Mouse (Mus musculus) neural tube, embryonic 15.5 days (tissue): ENCODE results near the gene Ssna1. TPM values are rescaled to one million over a fixed set of nuclear protein-coding genes. Genes with fewer than 3 reads are reported as not detected.
"Not testable (repeated sequence)": the region's sequence is repeated elsewhere in the genome, so short reads cannot be mapped to it uniquely, and the experiment has no call there.

ENCODE experiments used
- ATAC-seq: fragments of 200-750 bp; cut with Nextera tagmentation; 2 replicates; pipeline ENCODE4 v1.8.0; 2017; ENCODE audit warnings: mild to moderate bottlenecking, moderate TSS enrichment, moderate library complexity; ENCODE audit not compliant: low FRiP score
- H3K27ac ChIP-seq: fragments of 300-500 bp; sonication (generic); replicated peaks from 2 replicates; pipeline ENCODE4 v1.5.1; 2015; ENCODE audit warnings: mild to moderate bottlenecking, inconsistent platforms
- H3K27me3 ChIP-seq: fragments of 300-500 bp; sonication (generic); replicated peaks from 2 replicates; pipeline ENCODE4 v1.6.1; 2015; ENCODE audit warnings: inconsistent platforms
- H3K36me3 ChIP-seq: fragments of 300-500 bp; sonication (generic); 2 replicates; pipeline ENCODE4 v1.6.1; 2015; ENCODE audit warnings: inconsistent platforms
- H3K4me1 ChIP-seq: fragments of 300-500 bp; sonication (generic); 2 replicates; pipeline ENCODE4 v1.6.1; 2015; ENCODE audit warnings: inconsistent platforms
- H3K4me2 ChIP-seq: fragments of 300-500 bp; sonication (generic); 2 replicates; pipeline ENCODE4 v1.6.1; 2015; ENCODE audit warnings: inconsistent platforms, mild to moderate bottlenecking, moderate library complexity
- H3K4me3 ChIP-seq: fragments of 300-500 bp; sonication (generic); replicated peaks from 2 replicates; pipeline ENCODE4 v1.5.1; 2015; ENCODE audit warnings: mild to moderate bottlenecking, inconsistent platforms
- H3K9ac ChIP-seq: fragments of 300-500 bp; sonication (generic); replicated peaks from 2 replicates; pipeline ENCODE4 v1.6.1; 2015; ENCODE audit warnings: mild to moderate bottlenecking, inconsistent platforms
- H3K9me3 ChIP-seq: fragments of 300-500 bp; sonication (generic); replicated peaks from 2 replicates; pipeline ENCODE4 v1.6.1; 2016; ENCODE audit warnings: inconsistent platforms
- WGBS: fragments of 180-500 bp; shearing (Covaris S2); methylation state at CpG from one replicate; pipeline ENCODE4 v1.1.7; 2015; ENCODE audit warnings: mixed read lengths; 5-methylcytosine and 5-hydroxymethylcytosine counted together
- polyA plus RNA-seq: library from polyadenylated mRNA; unstranded; fragments of >200 nt; fragmentation: Nextera tagmentation; extraction: Ambion mirVana; gene quantifications from 2 replicates; pipeline ENCODE4 v1.2.1, GENCODE M21; 2015

Gene Ssna1
- polyA plus RNA-seq, 1 experiment from 2014 or later = 177 TPM

DNA sequence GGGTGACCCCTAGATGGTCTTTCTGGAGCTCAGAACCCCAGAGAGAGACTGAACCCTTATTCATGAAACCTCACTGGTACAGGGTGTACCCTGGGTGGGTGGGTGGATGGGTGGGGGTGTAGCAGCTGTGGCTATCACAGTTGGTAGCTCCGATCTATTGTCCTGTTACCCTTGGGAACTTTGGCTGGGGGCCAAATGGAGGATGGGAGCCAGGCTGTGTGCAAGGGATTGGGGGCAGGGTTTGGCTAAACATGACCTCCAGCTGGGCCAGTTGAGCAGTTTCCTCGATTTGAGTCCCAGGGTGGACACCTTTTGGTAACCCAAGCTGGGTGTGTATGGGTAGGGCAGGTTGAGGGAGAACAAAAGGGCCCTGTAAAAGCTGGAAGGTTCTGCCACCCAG, 5.5 kb downstream of the Ssna1 start:
- Histone ChIP-seq H3K27me3 (no peaks in the 10 kb centered on the region), H3K9ac (peak overlapping the region; percentile 41), H3K4me1 (peaks cover 72% of the 10 kb centered on the region), H3K36me3 (peaks cover 21% of the 10 kb centered on the region), H3K4me2 (peak overlapping the region; percentile 100), H3K9me3 (no peaks in the 10 kb centered on the region), H3K4me3 (0 out of 2 replicates have a peak overlapping the region, but pooled peaks have one; percentile 17), H3K27ac (peak overlapping the region; percentile 67)
- ATAC-seq = no peak
- WGBS = 33% methylated on average over 2 of the region's 2 CpGs

DNA sequence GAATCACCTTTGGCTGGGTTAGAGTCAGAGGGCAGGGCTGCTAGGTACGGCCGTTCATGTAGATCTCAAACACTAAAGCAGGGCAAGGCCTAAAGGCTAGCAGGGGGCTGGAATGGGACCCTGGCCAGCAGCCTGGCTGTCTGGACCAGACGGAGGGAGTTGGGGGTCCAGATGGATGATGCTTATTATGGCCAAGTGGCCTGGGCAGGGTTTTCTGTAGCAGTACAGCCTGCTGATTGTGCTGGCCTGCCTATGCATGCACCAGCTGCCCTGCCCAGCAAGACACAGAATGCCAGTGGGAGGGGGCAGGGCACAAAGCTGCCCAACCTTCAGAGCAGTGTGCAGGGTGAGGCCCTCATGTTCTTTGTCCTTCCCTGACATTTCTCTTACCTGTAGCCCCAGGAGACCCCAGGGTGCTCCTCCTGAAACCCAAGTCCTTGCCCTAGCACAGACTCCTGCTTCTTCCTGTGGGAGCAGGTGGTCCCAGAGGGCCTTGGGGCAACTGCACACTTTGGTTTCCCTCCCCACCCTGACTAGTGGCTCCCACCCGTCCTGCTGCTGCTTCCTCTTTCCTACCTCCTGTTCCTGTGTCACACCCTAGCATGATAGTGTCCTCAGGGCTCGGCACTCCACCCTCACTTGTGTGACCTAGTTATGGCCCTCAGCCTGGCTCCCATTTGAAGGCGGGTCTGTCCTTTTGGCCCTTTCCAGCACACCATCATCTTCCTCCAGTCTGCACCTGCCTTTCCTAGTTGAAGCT, 6.2 kb downstream of the Ssna1 start:
- H3K27me3 ChIP-seq = no peaks in the 10 kb centered on the region
- H3K4me2 ChIP-seq = peak overlapping the region; percentile 100
- no peaks in the 10 kb centered on the region for H3K9me3 ChIP-seq
- peaks cover 21% of the 10 kb centered on the region for H3K36me3 ChIP-seq
- peak overlapping the region; percentile 67 for H3K27ac ChIP-seq
- H3K9ac ChIP-seq = peak overlapping the region; percentile 41
- ATAC-seq = no peak
- peak overlapping the region; percentile 17 for H3K4me3 ChIP-seq
- H3K4me1 ChIP-seq = peaks cover 68% of the 10 kb centered on the region
- WGBS = 51% methylated on average over 6 of the region's 6 CpGs

DNA sequence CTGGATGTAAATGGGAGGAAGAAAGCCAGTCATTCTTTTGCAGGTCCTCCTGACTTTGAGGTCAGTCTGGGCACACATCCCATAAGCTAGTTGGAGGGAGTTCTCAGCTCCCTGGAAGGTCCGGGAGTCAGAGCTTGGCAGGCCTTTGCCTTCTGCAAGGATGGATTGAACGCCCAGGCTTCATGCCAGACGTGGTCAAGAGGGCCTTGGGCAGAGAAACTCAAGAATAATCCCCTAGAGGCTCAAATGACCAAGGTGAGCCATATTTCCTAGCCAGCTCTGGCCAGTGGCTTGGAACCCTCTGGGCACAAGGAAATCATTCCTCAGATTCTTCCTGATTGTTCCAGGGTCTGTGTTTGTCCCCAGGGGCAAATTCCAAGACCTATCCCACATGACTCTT, 7.4 kb downstream of the Ssna1 start:
- Histone ChIP-seq H3K36me3 (peaks cover 16% of the 10 kb centered on the region), H3K9ac (peak overlapping the region; percentile 41; the same call in 1 of the 2 replicates), H3K4me2 (peak overlapping the region; percentile 100), H3K27me3 (no peaks in the 10 kb centered on the region), H3K27ac (no peak overlapping the region), H3K4me3 (peak overlapping the region; percentile 85), H3K9me3 (no peaks in the 10 kb centered on the region), H3K4me1 (peaks cover 61% of the 10 kb centered on the region)
- no peak for ATAC-seq
- 64% methylated on average over 3 of the region's 3 CpGs for WGBS

DNA sequence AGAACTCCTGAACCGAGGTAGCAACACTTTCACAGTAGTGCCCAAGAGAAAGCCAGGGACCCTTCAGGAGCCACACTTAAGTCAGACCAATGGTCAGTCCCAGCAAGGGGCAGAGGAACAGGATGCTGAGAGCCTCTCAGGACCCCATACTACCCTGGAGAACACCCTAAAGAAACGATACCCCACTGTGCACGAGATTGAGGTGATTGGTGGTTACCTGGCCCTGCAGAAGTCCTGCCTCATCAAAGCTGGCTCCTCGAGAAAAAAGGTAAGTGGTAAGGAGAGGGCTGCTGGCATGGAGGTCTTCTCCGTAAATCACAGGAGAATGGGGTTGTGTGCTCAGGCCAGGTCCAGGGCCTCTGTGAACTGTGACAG, 8.0 kb downstream of the Ssna1 start:
- Histone ChIP-seq H3K9me3 (no peaks in the 10 kb centered on the region), H3K4me2 (peak overlapping the region; percentile 100), H3K4me3 (peak overlapping the region; percentile 85), H3K9ac (peak overlapping the region; percentile 78; the same call in 1 of the 2 replicates), H3K4me1 (peaks cover 61% of the 10 kb centered on the region), H3K27me3 (no peaks in the 10 kb centered on the region), H3K27ac (no peak overlapping the region), H3K36me3 (peaks cover 10% of the 10 kb centered on the region)
- 73% methylated on average over 5 of the region's 5 CpGs for WGBS
- ATAC-seq = no peak

DNA sequence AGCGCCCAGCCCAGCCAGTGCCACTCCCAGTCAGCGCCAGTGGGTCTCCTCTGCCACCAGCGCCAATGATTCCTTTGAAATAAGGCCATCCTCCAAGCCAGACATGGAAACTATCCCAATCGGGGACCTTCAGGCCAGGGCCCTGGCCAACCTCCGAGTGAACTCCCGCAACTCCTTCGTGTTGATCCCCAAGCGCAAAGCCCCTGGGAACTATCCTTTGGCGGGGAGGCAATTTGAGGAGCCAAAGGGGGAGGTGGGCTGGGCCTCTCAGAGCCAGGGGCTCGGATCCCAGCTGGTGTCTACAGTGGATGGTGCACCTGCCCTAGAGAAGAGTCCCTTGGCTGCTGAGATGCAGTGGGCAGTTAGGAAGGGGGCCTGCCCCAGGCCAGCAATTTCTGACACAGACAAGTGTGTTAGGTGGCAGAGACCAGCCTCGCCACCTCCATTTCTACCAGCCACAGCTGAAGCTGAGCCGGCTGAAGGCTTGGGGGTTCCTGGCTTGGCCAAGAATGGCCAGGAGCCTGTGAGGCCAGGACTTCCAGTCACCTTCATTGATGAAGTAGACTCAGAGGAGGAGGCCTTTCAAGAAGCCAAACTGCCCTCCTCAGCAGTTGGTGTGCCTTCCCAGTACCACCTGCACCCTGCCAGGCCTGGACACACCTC, 8.5 kb downstream of the Ssna1 start:
- H3K4me3 ChIP-seq = peak overlapping the region; percentile 85
- 0 out of 2 replicates have a peak, but pooled peaks cover 5% of the 10 kb centered on the region for H3K36me3 ChIP-seq
- 12% methylated on average over 12 of the region's 12 CpGs for WGBS
- ATAC-seq = no peak
- no peaks in the 10 kb centered on the region for H3K9me3 ChIP-seq
- no peak overlapping the region for H3K27ac ChIP-seq
- H3K4me1 ChIP-seq = peaks cover 61% of the 10 kb centered on the region
- H3K9ac ChIP-seq = peak overlapping the region; percentile 78
- no peaks in the 10 kb centered on the region for H3K27me3 ChIP-seq
- H3K4me2 ChIP-seq = peak overlapping the region; percentile 100

DNA sequence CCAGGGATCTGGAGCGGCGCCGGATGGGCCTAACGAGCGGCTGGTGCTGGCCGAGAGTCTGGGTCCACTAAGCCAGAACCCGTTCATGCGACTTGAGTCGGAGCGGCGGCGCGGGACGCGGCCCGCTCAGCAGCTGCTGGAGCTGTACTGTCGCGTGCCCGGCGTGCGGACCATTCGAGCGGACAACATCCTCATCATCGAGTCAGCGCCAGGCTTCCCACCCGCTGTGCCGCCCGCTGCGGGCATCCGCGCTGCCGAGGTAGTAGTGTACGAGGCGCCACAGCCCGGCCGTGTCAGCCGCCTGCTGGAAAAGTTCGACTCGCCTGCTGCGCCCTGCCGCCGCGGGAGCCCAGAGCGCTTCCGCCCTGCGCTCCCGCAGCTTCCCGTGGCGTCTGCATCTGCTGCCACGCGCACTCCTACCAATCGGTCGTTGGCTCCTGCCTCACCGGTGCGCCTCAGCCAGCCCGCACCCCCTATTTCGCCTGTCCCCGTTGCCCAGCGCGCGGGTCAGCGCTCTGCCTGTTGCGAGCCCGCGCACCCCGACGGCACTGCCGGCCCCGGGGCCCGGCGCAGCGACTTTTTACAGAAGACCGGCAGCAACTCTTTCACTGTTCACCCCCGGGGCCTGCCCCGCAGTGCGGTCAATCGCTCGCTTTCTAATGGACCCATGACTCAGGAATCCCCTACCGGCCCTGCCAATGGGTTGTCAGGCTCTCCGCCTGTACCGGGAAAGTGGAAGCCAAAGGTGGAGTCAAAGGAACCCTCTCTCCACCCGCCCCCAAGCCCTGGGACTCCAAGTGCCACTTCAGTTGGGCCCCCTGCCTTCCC, 9.2 kb downstream of the Ssna1 start:
- Histone ChIP-seq H3K9me3 (no peaks in the 10 kb centered on the region), H3K4me2 (peak overlapping the region; percentile 100), H3K27ac (peak overlapping the region; percentile 79), H3K4me3 (peak overlapping the region; percentile 85), H3K4me1 (peaks cover 63% of the 10 kb centered on the region), H3K36me3 (0 out of 2 replicates have a peak, but pooled peaks cover 3% of the 10 kb centered on the region), H3K27me3 (no peaks in the 10 kb centered on the region), H3K9ac (peak overlapping the region; percentile 78)
- WGBS = under 1% methylated on average over 82 of the region's 82 CpGs
- peak; percentile 33 for ATAC-seq

DNA sequence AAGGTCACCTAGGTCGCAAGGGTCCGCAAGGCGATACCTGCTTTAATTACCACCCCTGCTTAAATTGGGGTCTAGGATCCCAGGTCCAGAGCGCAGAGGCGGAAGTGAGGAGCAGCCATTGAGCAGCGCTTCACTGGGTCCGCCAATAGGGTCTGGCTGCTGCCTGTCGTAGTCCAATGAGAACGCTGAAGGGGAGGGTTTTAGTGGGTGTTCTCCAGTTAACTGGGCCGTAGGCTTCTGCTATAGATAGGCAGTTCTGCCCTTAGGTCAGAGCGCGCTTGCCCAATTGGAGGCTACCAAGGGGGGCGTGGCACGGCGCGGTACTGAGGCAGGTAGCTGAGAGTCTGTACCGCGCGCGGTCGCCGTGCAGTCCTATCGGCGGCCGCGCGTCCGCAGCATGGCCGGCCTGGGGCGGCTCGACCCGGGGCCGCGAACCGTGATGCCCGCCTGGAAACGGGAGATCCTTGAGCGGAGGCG, 9.9 kb downstream of the Ssna1 start, which contains the start of gene Tprn:
Gene Tprn, plus strand, starts transcription at position 328 of the 477 bp plus-strand sequence.
- ATAC-seq = peak; percentile 99
- Histone ChIP-seq H3K4me1 (peaks cover 56% of the 10 kb centered on the region), H3K4me2 (peak within 1 kb of the TSS; percentile 100), H3K36me3 (no peaks in the 10 kb centered on the region), H3K9me3 (no peaks in the 10 kb centered on the region), H3K4me3 (peak within 1 kb of the TSS; percentile 85), H3K27me3 (no peaks in the 10 kb centered on the region), H3K9ac (peak within 1 kb of the TSS; percentile 78), H3K27ac (peak within 1 kb of the TSS; percentile 79)
- WGBS = under 1% methylated on average over 39 of the region's 39 CpGs

DNA sequence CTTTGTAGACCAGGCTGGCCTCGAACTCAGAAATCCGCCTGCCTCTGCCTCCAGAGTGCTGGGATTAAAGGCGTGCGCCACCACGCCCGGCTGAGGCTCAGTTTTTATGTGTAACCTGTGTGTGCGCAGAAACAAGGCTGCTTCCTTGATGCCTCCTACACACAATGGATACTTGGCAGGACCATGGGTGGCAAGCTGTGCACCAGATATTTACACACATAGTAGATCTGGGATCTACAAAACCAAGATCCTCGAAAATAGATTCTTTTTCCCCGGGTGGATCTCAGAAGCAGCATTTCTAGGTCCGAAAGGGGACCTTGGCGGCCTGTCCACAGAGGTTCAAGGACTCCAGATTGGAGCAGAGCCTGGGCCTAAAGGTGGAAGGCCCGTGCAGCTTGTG, 10.4 kb downstream of the Ssna1 start:
- Histone ChIP-seq H3K36me3 (no peaks in the 10 kb centered on the region), H3K9me3 (no peaks in the 10 kb centered on the region), H3K4me3 (peak overlapping the region; percentile 85), H3K27ac (peak overlapping the region; percentile 78), H3K4me1 (peaks cover 56% of the 10 kb centered on the region), H3K27me3 (no peaks in the 10 kb centered on the region), H3K4me2 (peak overlapping the region; percentile 100), H3K9ac (peak overlapping the region; percentile 45)
- WGBS = 47% methylated on average over 12 of the region's 12 CpGs
- ATAC-seq = peak; percentile 7; the same call in 1 of the 2 replicates

DNA sequence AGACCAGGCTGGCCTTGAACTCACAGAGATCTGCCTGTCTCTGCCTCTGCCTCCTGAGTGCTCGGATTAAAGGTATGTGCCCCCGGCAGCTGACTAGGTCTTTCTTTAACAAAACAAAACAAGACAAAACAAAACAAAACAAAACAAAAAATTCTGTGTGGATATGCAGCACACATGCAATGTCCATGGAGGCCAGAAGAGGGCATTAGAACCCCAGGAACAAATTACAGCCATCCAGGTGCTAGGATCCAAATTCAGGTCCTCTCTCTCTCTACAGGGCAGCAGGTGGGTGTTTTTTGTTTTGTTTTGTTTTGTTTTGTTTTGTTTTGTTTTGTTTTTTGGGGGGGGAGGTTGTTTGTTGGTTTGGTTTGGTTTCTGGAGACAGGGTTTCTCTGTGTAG, 13.4 kb downstream of the Ssna1 start:
- 47% methylated on average over 2 of the region's 2 CpGs for WGBS
- Histone ChIP-seq H3K4me2 (no peak overlapping the region), H3K9ac (no peak overlapping the region), H3K9me3 (no peaks in the 10 kb centered on the region), H3K27ac (no peak overlapping the region), H3K4me1 (peaks cover 46% of the 10 kb centered on the region), H3K4me3 (no peak overlapping the region), H3K36me3 (no peaks in the 10 kb centered on the region), H3K27me3 (no peaks in the 10 kb centered on the region)
- ATAC-seq = no peak

DNA sequence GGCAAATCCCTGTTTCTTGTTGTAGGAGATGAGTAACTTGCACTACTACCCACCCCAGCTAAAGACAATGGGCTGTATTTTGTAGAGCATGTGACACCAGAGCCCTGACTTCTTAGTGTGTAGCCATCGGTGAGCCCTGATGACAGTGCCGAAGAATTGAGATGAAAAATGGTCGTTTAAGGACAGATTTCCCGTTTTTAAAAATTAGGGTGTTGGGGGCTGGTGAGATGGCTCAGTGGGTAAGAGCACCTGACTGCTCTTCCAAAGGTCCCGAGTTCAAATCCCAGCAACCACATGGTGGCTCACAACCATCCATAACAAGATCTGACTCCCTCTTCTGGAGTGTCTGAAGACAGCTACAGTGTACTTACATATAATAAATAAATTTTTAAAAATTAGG, 15.0 kb downstream of the Ssna1 start:
- not testable (repeated sequence) for H3K4me3 ChIP-seq, H3K9ac ChIP-seq, H3K27me3 ChIP-seq, H3K9me3 ChIP-seq, ATAC-seq, H3K27ac ChIP-seq, H3K36me3 ChIP-seq
- Histone ChIP-seq H3K4me1 (peaks cover 36% of the 10 kb centered on the region), H3K4me2 (peak overlapping the region; percentile 13; the same call in 1 of the 2 replicates)
- WGBS = 88% methylated on average over 5 of the region's 5 CpGs

DNA sequence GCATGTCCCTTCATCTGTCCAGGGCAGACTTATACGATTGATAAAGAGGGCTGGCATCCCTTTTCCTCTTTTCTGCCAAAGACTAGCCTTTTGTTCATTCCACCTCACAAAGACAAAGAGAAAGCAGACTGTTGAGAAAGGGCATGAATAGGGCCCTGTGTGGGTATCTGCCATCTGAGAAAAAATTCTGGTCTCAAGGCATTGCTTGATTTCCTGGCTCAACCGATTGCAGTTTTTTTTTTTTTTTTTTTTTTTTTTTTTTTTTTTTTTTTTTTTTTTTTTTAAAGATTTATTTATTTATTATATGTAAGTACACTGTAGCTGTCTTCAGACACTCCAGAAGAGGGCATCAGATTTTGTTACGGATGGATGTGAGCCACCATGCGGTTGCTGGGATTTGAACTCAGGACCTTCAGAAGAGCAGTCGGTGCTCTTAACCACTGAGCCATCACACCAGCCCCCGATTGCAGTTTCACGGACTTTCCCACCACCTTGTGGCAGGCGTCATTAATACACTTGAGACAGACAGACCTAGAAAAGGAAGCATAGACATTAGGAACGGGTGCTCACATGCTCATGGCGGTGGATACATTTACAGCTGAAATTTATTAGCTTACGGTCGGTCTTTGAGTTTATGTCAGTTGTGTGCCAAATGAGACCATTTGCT, 15.7 kb downstream of the Ssna1 start:
- Histone ChIP-seq H3K4me3 (peak overlapping the region; percentile 100), H3K4me2 (peak overlapping the region; percentile 95), H3K36me3 (peaks cover 14% of the 10 kb centered on the region), H3K9ac (peak overlapping the region; percentile 96), H3K4me1 (peaks cover 30% of the 10 kb centered on the region)
- not testable (repeated sequence) for H3K27me3 ChIP-seq, H3K9me3 ChIP-seq, H3K27ac ChIP-seq, ATAC-seq
- 58% methylated on average over 12 of the region's 12 CpGs for WGBS
